Mouse (Mus musculus) embryonic facial prominence, embryonic 11.5 days (tissue): ENCODE data around the gene Fer. TPM values are rescaled to one million over a fixed set of nuclear protein-coding genes. Genes with fewer than 3 reads are reported as not detected.

Experiments
- ATAC-seq: fragments of 200-750 bp; cut with Nextera tagmentation; replicated peaks from 2 replicates; pipeline ENCODE4 v1.8.0; 2017; ENCODE audit warnings: low read depth; ENCODE audit not compliant: insufficient number of reproducible peaks, low FRiP score, low TSS enrichment
- DNase-seq: peaks from one replicate; pipeline ENCODE4 v3.0.0-alpha.2; 2015; ENCODE audit warnings: low spot score
- H3K27ac ChIP-seq: fragments of 300-500 bp; sonication (generic); replicated peaks from 2 replicates; pipeline ENCODE4 v1.5.1; 2014; ENCODE audit warnings: mild to moderate bottlenecking, low read depth, low read length, control low read depth
- H3K27me3 ChIP-seq: fragments of 300-500 bp; sonication (generic); 2 replicates; pipeline ENCODE4 v1.6.1; 2014; ENCODE audit warnings: mild to moderate bottlenecking, low read length, moderate library complexity, mixed read lengths; ENCODE audit not compliant: control insufficient read depth, insufficient read depth
- H3K36me3 ChIP-seq: fragments of 300-500 bp; sonication (generic); replicated peaks from 2 replicates; pipeline ENCODE4 v1.6.1; 2014; ENCODE audit warnings: low read depth, mild to moderate bottlenecking, low read length, moderate library complexity, mixed read lengths; ENCODE audit not compliant: control insufficient read depth, insufficient read depth
- H3K4me1 ChIP-seq: fragments of 300-500 bp; sonication (generic); 2 replicates; pipeline ENCODE4 v1.6.1; 2014; ENCODE audit warnings: low read length, mixed read lengths; ENCODE audit not compliant: control insufficient read depth, insufficient read depth
- H3K4me2 ChIP-seq: fragments of 300-500 bp; sonication (generic); 2 replicates; pipeline ENCODE4 v1.6.1; 2014; ENCODE audit warnings: low read depth, mild to moderate bottlenecking, control low read depth, low read length, moderate library complexity
- H3K4me3 ChIP-seq: fragments of 300-500 bp; sonication (generic); 2 replicates; pipeline ENCODE4 v1.5.1; 2014; ENCODE audit warnings: low read depth, low read length, control low read depth
- H3K9ac ChIP-seq: fragments of 300-500 bp; sonication (generic); replicated peaks from 2 replicates; pipeline ENCODE4 v1.6.1; 2014; ENCODE audit warnings: mild to moderate bottlenecking, control low read depth, low read length
- H3K9me3 ChIP-seq: fragments of 300-500 bp; sonication (generic); replicated peaks from 2 replicates; pipeline ENCODE4 v1.6.1; 2016; ENCODE audit warnings: mild to moderate bottlenecking, low read length, inconsistent platforms, mixed read lengths; ENCODE audit not compliant: control insufficient read depth
- WGBS: fragments of 180-500 bp; shearing (Covaris S2); extraction: QIAGEN DNeasy Blood & Tissue Kit; methylation state at CpG from one replicate; pipeline ENCODE4 v1.1.7; 2014; 5-methylcytosine and 5-hydroxymethylcytosine counted together
- polyA plus RNA-seq: library from polyadenylated mRNA; unstranded; fragments of >200 nt; fragmentation: Nextera tagmentation; extraction: Ambion mirVana; gene quantifications from 2 replicates; pipeline ENCODE4 v1.2.1, GENCODE M21; 2014

The Fer gene
- polyA plus RNA-seq, 1 experiment from 2014 or later, result 34.6 TPM

GRCm38 (mm10) chr17:64060529-64060928, 197.7 kb downstream of the Fer start:
- no peaks in the 10 kb centered on the region for H3K27me3 ChIP-seq
- no peaks in the 10 kb centered on the region for H3K9me3 ChIP-seq
- no peak overlapping the region for H3K27ac ChIP-seq
- no peaks in the 10 kb centered on the region for H3K4me1 ChIP-seq
- no peak overlapping the region for H3K9ac ChIP-seq
- H3K4me2 ChIP-seq, result no peak overlapping the region
- ATAC-seq (no peak), DNase-seq (no peak)
- H3K4me3 ChIP-seq, result no peak overlapping the region
- no peaks in the 10 kb centered on the region for H3K36me3 ChIP-seq

GRCm38 (mm10) chr17:64065243-64065642, 202.4 kb downstream of the Fer start:
- Histone ChIP-seq H3K36me3 (no peaks in the 10 kb centered on the region), H3K27ac (no peak overlapping the region), H3K4me3 (no peak overlapping the region), H3K9ac (no peak overlapping the region), H3K4me2 (no peak overlapping the region), H3K27me3 (no peaks in the 10 kb centered on the region), H3K9me3 (no peaks in the 10 kb centered on the region), H3K4me1 (no peaks in the 10 kb centered on the region)
- ATAC-seq (no peak), DNase-seq (no peak)
- 85% methylated on average over 3 of the region's 3 CpGs for WGBS

GRCm38 (mm10) chr17:64077392-64077791, 214.5 kb downstream of the Fer start:
- Histone ChIP-seq H3K4me3 (no peak overlapping the region), H3K4me2 (no peak overlapping the region), H3K36me3 (no peaks in the 10 kb centered on the region), H3K27ac (no peak overlapping the region), H3K9me3 (no peaks in the 10 kb centered on the region), H3K4me1 (no peaks in the 10 kb centered on the region), H3K9ac (no peak overlapping the region), H3K27me3 (no peaks in the 10 kb centered on the region)
- ATAC-seq (no peak), DNase-seq (no peak)
- 94% methylated on average over 7 of the region's 7 CpGs for WGBS

- Histone ChIP-seq H3K4me3 (no peak overlapping the region), H3K27ac (no peak overlapping the region), H3K9ac (no peak overlapping the region), H3K36me3 (no peaks in the 10 kb centered on the region), H3K27me3 (no peaks in the 10 kb centered on the region), H3K9me3 (no peaks in the 10 kb centered on the region), H3K4me1 (no peaks in the 10 kb centered on the region), H3K4me2 (no peak overlapping the region)
- DNase-seq, result no peak
- no peak for ATAC-seq
- WGBS, result 90% methylated on average over 5 of the region's 5 CpGs
Observed at GRCm38 (mm10) chr17:64084751-64085150, 221.9 kb downstream of the Fer start.

GRCm38 (mm10) chr17:64085493-64085892, 222.6 kb downstream of the Fer start:
- no peak overlapping the region for H3K4me3 ChIP-seq
- H3K36me3 ChIP-seq, result no peaks in the 10 kb centered on the region
- no peak for DNase-seq
- H3K4me1 ChIP-seq, result no peaks in the 10 kb centered on the region
- no peak; the same call in 1 of the 2 replicates for ATAC-seq
- no peak overlapping the region for H3K4me2 ChIP-seq
- WGBS, result 89% methylated on average over 2 of the region's 2 CpGs
- no peaks in the 10 kb centered on the region for H3K9me3 ChIP-seq
- no peak overlapping the region for H3K27ac ChIP-seq
- H3K9ac ChIP-seq, result no peak overlapping the region
- H3K27me3 ChIP-seq, result no peaks in the 10 kb centered on the region

DNA sequence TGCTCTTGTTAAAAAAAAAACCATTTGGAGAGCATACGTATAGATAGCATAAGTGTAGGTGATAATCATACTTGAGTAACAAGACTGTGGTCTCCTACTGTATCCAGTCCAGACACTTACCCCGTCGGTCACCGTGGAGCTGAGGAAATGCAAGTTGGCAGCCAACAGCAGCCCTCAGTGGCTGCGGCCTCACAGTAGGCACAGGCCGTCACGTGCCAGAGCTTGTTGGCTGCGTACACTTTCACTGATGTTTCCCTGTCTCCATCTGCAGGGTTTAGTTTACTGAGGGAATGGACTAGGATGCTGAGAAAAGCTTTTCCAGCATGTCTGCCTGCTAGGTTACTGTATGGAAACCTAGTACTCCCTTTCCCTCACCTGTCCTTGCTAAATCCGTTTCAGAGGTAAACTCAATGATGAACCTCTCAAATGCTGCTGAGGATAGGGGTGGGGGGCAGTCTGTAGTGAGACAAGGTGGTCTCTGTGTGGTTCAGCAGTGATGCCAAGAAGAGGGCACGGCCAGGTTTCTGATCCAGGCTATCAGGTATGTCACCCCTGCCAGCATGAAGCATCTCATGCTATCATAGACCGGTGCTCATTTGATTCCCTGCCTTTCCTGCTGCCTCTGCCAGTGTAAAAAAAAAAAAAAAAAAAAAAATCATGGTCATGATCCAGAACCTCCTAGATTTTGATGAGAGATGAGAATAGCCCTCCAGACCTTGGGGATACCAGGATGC, 224.2 kb downstream of the Fer start:
- Histone ChIP-seq H3K27ac (no peak overlapping the region), H3K9ac (no peak overlapping the region), H3K4me1 (no peaks in the 10 kb centered on the region), H3K36me3 (no peaks in the 10 kb centered on the region), H3K4me2 (no peak overlapping the region), H3K4me3 (no peak overlapping the region), H3K27me3 (no peaks in the 10 kb centered on the region), H3K9me3 (no peaks in the 10 kb centered on the region)
- 88% methylated on average over 11 of the region's 11 CpGs for WGBS
- DNase-seq, result no peak
- ATAC-seq, result no peak

GRCm38 (mm10) chr17:64087871-64088270, 225.0 kb downstream of the Fer start:
- H3K4me1 ChIP-seq, result no peaks in the 10 kb centered on the region
- no peak overlapping the region for H3K4me2 ChIP-seq
- H3K9me3 ChIP-seq, result no peaks in the 10 kb centered on the region
- no peak for ATAC-seq
- H3K36me3 ChIP-seq, result no peaks in the 10 kb centered on the region
- no peak for DNase-seq
- no peak overlapping the region for H3K4me3 ChIP-seq
- WGBS, result 93% methylated on average over 3 of the region's 3 CpGs
- H3K9ac ChIP-seq, result no peak overlapping the region
- H3K27ac ChIP-seq, result no peak overlapping the region
- H3K27me3 ChIP-seq, result no peaks in the 10 kb centered on the region

- Histone ChIP-seq H3K36me3 (no peaks in the 10 kb centered on the region), H3K27ac (no peak overlapping the region), H3K4me1 (no peaks in the 10 kb centered on the region), H3K27me3 (no peaks in the 10 kb centered on the region), H3K4me3 (no peak overlapping the region), H3K9ac (no peak overlapping the region), H3K9me3 (no peaks in the 10 kb centered on the region), H3K4me2 (no peak overlapping the region)
- DNase-seq, result no peak
- 86% methylated on average over 2 of the region's 2 CpGs for WGBS
- no peak for ATAC-seq
Observed at GRCm38 (mm10) chr17:64093716-64094115, 230.9 kb downstream of the Fer start.
